Mouse (Mus musculus) cerebellum, adult 2 months (tissue): ENCODE data around the gene Bcan.

ENCODE experiments used
- CTCF ChIP-seq: fragments of 200-500 bp; IDR thresholded peaks from 2 replicates; pipeline ENCODE4 v1.5.1; 2011; ENCODE audit warnings: low read depth, mild to moderate bottlenecking, control low read depth, low read length, moderate library complexity, borderline replicate concordance; ENCODE audit not compliant: insufficient read depth
- POLR2A ChIP-seq: fragments of 200-500 bp; IDR thresholded peaks from 2 replicates; pipeline ENCODE4 v1.6.1; 2011; ENCODE audit warnings: low read length, control low read depth, borderline replicate concordance; ENCODE audit not compliant: insufficient read depth

DNA sequence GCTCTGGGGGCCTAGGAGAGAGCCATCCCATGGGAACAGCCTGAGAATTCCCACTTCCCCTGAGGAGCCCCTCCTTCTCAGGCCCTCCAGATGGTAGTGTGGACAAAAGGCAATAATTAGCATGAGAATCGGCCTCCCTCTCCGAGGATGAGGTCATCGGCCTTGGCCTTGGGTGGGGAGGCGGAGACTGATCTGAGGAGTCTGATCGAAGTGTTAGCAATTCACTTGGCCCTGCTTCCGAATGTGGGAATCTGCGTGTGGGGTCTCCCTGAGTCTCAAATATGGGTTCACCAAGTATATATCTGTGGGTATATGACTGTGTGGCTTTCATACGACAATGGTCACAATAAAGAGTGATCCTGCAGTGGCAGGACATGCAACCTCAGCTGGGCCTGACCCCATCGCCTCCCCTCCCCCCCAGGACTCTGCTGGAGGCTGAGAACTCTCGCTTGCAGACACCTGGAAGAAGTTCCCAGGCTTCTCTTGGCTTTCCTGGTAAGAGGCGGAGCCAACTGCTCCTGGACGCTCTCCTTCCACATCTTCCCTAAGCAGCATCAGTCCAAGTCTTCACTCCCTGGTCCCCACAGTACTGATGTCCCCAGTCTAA lies 25.5 kb downstream of the Bcan start:
- TF ChIP-seq CTCF: no peak
- TF ChIP-seq POLR2A: no peak
